Mouse (Mus musculus): ENCODE measurements around the gene Taf5l. TPM values are rescaled to one million over a fixed set of nuclear protein-coding genes. Genes with fewer than 3 reads are reported as not detected.

Gene Taf5l
- polyA plus RNA-seq (2015; fragmentation: Nextera tagmentation; extraction: Ambion mirVana), result 24.9 and 25.7 TPM in 2 replicates

DNA sequence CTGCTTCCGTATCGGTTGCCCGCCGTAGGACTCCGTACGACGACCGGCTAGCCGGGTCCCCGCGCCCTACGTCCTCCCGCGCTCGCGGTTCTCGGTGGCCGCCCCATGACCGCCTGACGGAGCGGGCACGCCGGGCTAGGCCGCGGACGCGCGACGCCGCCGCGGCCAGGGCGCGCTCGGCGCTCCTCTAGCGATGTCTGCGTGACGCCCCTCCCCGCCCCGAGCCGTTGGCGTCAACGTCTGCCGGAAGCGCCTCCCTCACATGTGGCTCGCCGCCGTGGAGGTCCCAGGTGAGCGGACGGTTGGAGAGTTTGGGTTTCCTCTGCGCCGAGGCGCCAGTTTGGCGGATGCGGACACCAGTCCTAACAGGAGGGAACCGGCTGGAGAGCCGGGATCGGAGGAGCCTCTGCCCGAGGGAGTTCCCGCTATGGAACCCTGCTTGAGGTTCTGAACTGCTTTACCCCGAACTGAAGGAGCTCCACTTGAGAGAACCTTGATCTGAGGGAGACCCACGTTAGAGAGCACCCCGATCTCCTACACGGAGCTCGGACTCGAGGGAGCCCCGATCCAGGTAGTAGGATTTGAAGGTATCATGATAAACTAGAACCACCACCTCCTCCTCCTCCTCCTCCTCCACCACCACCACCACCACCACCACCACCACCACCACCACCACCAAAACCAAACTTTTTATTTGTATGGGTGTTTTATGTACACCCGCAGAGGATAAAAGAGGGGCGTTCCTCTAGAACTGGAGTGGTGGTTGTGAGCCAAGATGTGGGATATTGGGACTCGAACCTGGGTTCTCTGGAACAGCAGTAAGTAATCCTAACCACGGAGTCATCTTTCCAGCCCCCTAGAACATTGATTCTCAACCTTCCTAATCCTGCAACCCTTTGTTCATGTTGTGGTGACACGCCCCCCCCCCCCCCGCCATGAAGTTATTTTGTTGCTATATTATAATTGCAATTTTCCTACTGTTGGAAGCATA is at the start of gene Taf5l, which contains the start of gene Urb2:
Gene Taf5l, minus strand, starts transcription at position 161 of the 991 bp plus-strand sequence.
Gene Urb2, plus strand, starts transcription at position 272 of the 991 bp plus-strand sequence.
- H3K4me1 ChIP-seq, result peaks cover 46% of the 10 kb centered on the region
- H3K27ac ChIP-seq (replicated peaks), result peak within 1 kb of the TSS; percentile 90
- under 1% methylated on average over 71 of the region's 74 CpGs for WGBS
- peak within 1 kb of the TSS; percentile 87 for H3K4me2 ChIP-seq
- H3K27me3 ChIP-seq (replicated peaks), result no peaks in the 10 kb centered on the region
- H3K36me3 ChIP-seq, result peaks cover 32% of the 10 kb centered on the region
- ATAC-seq (ENCODE audit: extremely low read depth, insufficient number of reproducible peaks, low FRiP score, low TSS enrichment), result peak; percentile 83
- H3K9ac ChIP-seq, result peak within 1 kb of the TSS; percentile 89
- no peaks in the 10 kb centered on the region for H3K9me3 ChIP-seq
- peak within 1 kb of the TSS; percentile 70 for H3K4me3 ChIP-seq

GRCm38 (mm10) chr8:124070363-124071324 is 49.4 kb upstream of the Taf5l start:
- H3K4me1 ChIP-seq, result peaks cover 34% of the 10 kb centered on the region
- H3K27me3 ChIP-seq (replicated peaks), result peaks cover 24% of the 10 kb centered on the region
- H3K27ac ChIP-seq (replicated peaks), result no peak overlapping the region; the same call in 1 of the 2 replicates
- no peaks in the 10 kb centered on the region for H3K9me3 ChIP-seq
- 33% methylated on average over 18 of the region's 18 CpGs for WGBS
- no peak overlapping the region for H3K9ac ChIP-seq
- no peak overlapping the region for H3K4me3 ChIP-seq
- H3K36me3 ChIP-seq, result no peaks in the 10 kb centered on the region
- peak overlapping the region; percentile 16 for H3K4me2 ChIP-seq
- ATAC-seq (ENCODE audit: extremely low read depth, insufficient number of reproducible peaks, low FRiP score, low TSS enrichment), result no peak

DNA sequence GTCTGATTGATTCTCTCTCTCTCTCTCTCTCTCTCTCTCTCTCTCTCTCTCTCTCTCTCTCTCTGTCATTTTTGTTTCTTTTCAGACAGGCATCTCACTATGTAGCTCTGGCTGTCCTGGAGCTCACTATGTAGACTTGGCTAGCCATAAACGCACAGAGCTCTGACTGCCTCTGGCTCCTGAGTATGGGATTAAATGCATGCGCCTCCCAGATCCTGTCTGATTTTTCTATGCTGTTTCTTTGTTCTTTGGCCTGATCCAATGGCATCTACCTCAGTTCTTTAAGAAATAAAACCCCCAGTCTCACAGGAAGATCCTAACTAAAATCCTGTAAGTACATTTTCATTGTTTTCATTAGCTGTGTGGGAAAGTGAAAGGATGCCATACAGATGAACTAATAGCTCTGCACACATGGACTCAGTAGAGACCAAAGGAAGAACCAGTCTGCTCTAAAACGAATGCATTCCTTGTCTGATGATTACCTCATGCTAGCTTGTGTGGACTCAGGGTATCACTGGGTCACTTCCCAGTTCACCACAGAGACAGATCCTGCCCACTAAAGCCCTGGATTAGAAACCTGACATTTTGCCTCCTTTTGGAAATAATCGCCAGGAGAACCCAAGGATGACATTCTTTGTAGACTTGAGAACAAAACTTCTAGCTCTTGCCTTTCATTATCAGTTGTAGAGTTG is 46.0 kb upstream of the Taf5l start:
- 59% methylated on average over 4 of the region's 4 CpGs for WGBS
- peaks cover 32% of the 10 kb centered on the region for H3K4me1 ChIP-seq
- H3K27ac ChIP-seq (replicated peaks), result no peak overlapping the region
- H3K4me2 ChIP-seq, result no peak overlapping the region
- ATAC-seq (ENCODE audit: extremely low read depth, insufficient number of reproducible peaks, low FRiP score, low TSS enrichment), result no peak
- peaks cover 15% of the 10 kb centered on the region for H3K27me3 ChIP-seq (replicated peaks)
- no peak overlapping the region for H3K9ac ChIP-seq
- H3K4me3 ChIP-seq, result no peak overlapping the region
- H3K9me3 ChIP-seq, result no peaks in the 10 kb centered on the region
- no peaks in the 10 kb centered on the region for H3K36me3 ChIP-seq

DNA sequence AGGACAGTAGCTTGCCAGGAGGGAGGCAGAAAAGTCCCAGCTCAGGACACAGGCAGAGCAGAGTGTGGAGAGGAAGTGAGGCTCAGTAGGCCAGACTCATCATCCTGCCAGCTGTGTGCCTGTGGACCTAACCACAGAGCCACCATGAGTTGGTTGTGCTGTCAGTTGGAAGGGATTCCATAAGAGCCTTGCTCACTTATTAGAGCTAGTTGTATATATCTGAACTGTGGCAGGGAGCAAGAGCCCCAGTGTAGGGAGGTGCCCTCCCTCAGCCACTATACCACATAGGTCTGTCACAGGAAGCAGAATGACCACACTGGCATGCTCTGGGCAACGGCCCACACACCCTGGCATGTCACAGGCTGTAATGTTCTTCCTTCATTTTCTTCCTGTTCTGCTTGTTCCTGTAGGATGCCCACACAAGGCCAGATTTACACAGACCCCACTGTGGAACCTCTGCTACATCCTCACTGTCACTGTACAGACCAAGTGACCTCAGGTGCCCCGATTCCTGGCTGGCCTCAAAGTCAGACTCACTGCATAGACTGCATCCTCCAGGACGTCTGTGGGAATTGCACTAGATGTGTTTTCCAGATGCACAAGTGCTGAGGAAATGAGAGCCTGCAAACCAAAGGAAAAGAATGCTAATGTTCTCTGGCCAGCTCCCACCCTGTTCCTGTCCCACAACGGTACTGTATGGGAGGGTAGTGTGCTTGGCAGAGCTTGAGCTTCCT is 45.3 kb upstream of the Taf5l start:
- H3K4me1 ChIP-seq, result peaks cover 32% of the 10 kb centered on the region
- WGBS, result 45% methylated on average over 4 of the region's 4 CpGs
- ATAC-seq (ENCODE audit: extremely low read depth, insufficient number of reproducible peaks, low FRiP score, low TSS enrichment), result no peak; the same call in 1 of the 2 replicates
- peak overlapping the region; percentile 47; the same call in 1 of the 2 replicates for H3K27ac ChIP-seq (replicated peaks)
- H3K27me3 ChIP-seq (replicated peaks), result peaks cover 9% of the 10 kb centered on the region
- H3K4me2 ChIP-seq, result no peak overlapping the region
- no peaks in the 10 kb centered on the region for H3K36me3 ChIP-seq
- H3K9me3 ChIP-seq, result no peaks in the 10 kb centered on the region
- H3K9ac ChIP-seq, result no peak overlapping the region
- no peak overlapping the region for H3K4me3 ChIP-seq

- no peak for ATAC-seq (ENCODE audit: extremely low read depth, insufficient number of reproducible peaks, low FRiP score, low TSS enrichment)
- H3K4me3 ChIP-seq, result no peak overlapping the region
- WGBS, result 78% methylated on average over 11 of the region's 11 CpGs
- H3K27ac ChIP-seq (replicated peaks), result no peak overlapping the region
- H3K9me3 ChIP-seq, result no peaks in the 10 kb centered on the region
- no peak overlapping the region for H3K4me2 ChIP-seq
- H3K4me1 ChIP-seq, result peaks cover 6% of the 10 kb centered on the region; the same call in 1 of the 2 replicates
- no peaks in the 10 kb centered on the region for H3K36me3 ChIP-seq
- H3K27me3 ChIP-seq (replicated peaks), result peaks cover 28% of the 10 kb centered on the region
- H3K9ac ChIP-seq, result no peak overlapping the region
Observed at GRCm38 (mm10) chr8:124056832-124057655, 35.8 kb upstream of the Taf5l start.

GRCm38 (mm10) chr8:124052568-124052967 is 31.4 kb upstream of the Taf5l start:
- Histone ChIP-seq H3K4me1 (peaks cover 6% of the 10 kb centered on the region; the same call in 1 of the 2 replicates), H3K4me2 (no peak overlapping the region), H3K27me3 (replicated peaks) (peaks cover 28% of the 10 kb centered on the region), H3K4me3 (no peak overlapping the region), H3K36me3 (peaks cover 22% of the 10 kb centered on the region), H3K9ac (no peak overlapping the region), H3K9me3 (no peaks in the 10 kb centered on the region), H3K27ac (replicated peaks) (no peak overlapping the region)
- 45% methylated on average over 4 of the region's 4 CpGs for WGBS
- no peak for ATAC-seq (ENCODE audit: extremely low read depth, insufficient number of reproducible peaks, low FRiP score, low TSS enrichment)

GRCm38 (mm10) chr8:124052110-124052509 is 30.9 kb upstream of the Taf5l start:
- no peak for ATAC-seq (ENCODE audit: extremely low read depth, insufficient number of reproducible peaks, low FRiP score, low TSS enrichment)
- peaks cover 23% of the 10 kb centered on the region for H3K27me3 ChIP-seq (replicated peaks)
- H3K4me1 ChIP-seq, result peaks cover 6% of the 10 kb centered on the region; the same call in 1 of the 2 replicates
- H3K27ac ChIP-seq (replicated peaks), result no peak overlapping the region
- H3K9me3 ChIP-seq, result no peaks in the 10 kb centered on the region
- peaks cover 27% of the 10 kb centered on the region for H3K36me3 ChIP-seq
- H3K9ac ChIP-seq, result no peak overlapping the region
- H3K4me3 ChIP-seq, result no peak overlapping the region
- 21% methylated on average over 3 of the region's 3 CpGs for WGBS
- no peak overlapping the region for H3K4me2 ChIP-seq

GRCm38 (mm10) chr8:124045856-124046255 is 24.7 kb upstream of the Taf5l start:
- WGBS, result 76% methylated on average over 8 of the region's 8 CpGs
- peaks cover 78% of the 10 kb centered on the region for H3K36me3 ChIP-seq
- ATAC-seq (ENCODE audit: extremely low read depth, insufficient number of reproducible peaks, low FRiP score, low TSS enrichment), result no peak

DNA sequence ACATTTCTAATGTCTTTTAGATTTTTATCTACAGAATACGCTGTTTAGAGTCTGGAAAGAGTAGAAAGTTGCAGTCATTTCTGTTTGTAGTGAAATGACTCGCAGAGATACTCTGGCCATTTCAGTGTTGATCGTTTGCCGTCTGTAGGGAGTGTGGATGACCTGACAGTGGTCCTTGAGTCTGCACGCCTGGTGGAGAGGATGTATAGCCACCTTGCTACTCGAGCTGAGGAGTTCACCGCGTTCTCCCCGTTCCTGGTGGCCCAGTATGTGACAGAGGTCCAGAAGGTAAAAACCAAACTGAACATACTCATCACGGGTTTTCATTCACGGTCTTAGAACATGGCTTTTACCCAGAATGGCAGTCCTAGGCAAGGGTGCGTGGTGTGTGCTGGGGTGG is 23.7 kb upstream of the Taf5l start:
- no peaks in the 10 kb centered on the region for H3K27me3 ChIP-seq (replicated peaks)
- ATAC-seq (ENCODE audit: extremely low read depth, insufficient number of reproducible peaks, low FRiP score, low TSS enrichment), result no peak
- no peak overlapping the region for H3K27ac ChIP-seq (replicated peaks)
- H3K9ac ChIP-seq, result no peak overlapping the region
- H3K4me1 ChIP-seq, result no peaks in the 10 kb centered on the region
- 88% methylated on average over 12 of the region's 12 CpGs for WGBS
- no peak overlapping the region for H3K4me3 ChIP-seq
- H3K9me3 ChIP-seq, result no peaks in the 10 kb centered on the region
- H3K36me3 ChIP-seq, result peaks cover 82% of the 10 kb centered on the region
- no peak overlapping the region for H3K4me2 ChIP-seq

More at GRCm38 (mm10) chr8:124045856-124046255, 24.7 kb upstream of the Taf5l start:
- no peaks in the 10 kb centered on the region for H3K9me3 ChIP-seq
- H3K4me1 ChIP-seq, result no peaks in the 10 kb centered on the region
- H3K27ac ChIP-seq (replicated peaks), result no peak overlapping the region
- no peak overlapping the region for H3K9ac ChIP-seq
- no peak overlapping the region for H3K4me2 ChIP-seq
- H3K27me3 ChIP-seq (replicated peaks), result no peaks in the 10 kb centered on the region
- no peak overlapping the region for H3K4me3 ChIP-seq

Measured in heart, embryonic 13.5 days (tissue).